Mouse (Mus musculus): ENCODE measurements at regions not wholly inside any gene's neighbourhood (a gene's known extent, or its start where the extent isn't known, plus 50 kb on each side); places are given as distances from the start of the nearest gene placed in this dataset.

DNA sequence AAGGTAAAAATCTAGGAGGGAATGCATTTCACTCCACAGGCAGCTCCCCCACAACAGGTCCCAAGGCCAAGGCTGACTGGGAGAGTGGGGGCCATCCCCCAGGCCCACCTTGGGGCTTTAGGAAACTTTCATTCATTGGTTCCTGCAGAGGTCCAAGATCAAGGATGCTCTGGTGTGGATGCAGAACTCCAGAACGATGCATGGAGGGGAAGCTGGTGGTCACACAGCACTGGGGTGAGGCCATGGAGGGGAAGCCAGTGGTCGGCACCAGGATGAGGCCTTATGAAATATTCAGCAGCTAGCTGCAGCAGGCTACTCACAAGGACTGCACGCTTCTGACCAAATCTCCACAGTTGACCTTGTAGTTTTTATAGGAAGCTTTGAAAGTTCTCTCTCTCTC, 279.7 kb downstream of the Cdh26 start:
- in situ Hi-C loops (cut with MboI, MseI): no loop called here

GRCm38 (mm10) chr2:178711587-178712080, 281.3 kb downstream of the Cdh26 start:
- in situ Hi-C loops (cut with MboI, MseI): no loop called here

- in situ Hi-C loops (cut with MboI, MseI): no loop called here
These were observed 282.1 kb downstream of the Cdh26 start for GRCm38 (mm10) chr2:178712391-178712892.

GRCm38 (mm10) chr2:178715500-178716245, 285.3 kb downstream of the Cdh26 start:
- in situ Hi-C loops (cut with MboI, MseI): no loop called here

DNA sequence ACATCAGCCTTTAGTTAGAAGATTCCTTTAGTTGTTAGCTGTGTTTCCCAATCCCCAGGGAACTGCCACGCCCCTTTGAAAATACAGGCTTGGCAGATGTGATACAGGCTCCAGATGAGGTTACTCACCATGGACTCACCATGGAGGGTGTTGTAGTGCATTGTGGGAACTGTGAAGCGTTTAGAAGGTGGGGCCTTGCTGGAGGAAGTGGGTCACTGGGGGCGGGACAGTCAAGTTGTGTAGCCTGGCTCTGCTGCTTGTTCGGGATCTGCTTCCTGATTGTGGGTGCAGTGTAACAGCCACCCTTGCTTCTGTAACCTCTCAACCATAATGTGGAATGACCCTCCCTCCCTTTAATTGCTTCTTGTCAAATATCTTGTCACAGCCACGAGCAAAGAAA, 287.7 kb downstream of the Cdh26 start:
- in situ Hi-C loops (cut with MboI, MseI): no loop called here

- in situ Hi-C loops (cut with MboI, MseI): loop anchor here (10.0 kb wide), 1 partner anchor 1461 kb away; no protein-coding TSS in a partner anchor
These were observed 293.1 kb downstream of the Cdh26 start for GRCm38 (mm10) chr2:178723455-178723854.

DNA sequence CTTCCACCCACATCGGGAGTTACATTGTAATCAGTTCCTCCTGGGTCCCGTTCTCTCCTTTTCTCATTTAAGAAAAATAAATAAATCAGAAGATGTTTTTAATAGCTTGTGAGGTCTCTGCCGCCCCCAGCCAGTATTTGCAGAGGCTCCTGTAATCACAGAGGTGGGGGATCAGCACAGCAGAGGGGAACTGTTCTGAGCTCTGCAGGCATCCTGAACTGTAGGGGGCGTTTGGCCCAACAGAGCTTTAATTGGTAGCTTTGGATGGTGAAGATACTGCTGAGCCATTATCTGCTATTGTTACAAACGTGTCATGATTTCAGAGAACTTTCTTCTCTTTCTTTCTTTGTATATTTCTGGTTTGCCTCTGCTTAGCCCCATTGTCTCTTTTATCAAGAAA, 293.9 kb downstream of the Cdh26 start:
- in situ Hi-C loops (cut with MboI, MseI): loop anchor here (10.0 kb wide), 1 partner anchor 1461 kb away; no protein-coding TSS in a partner anchor

- in situ Hi-C loops (cut with MboI, MseI): loop anchor here (10.0 kb wide), 1 partner anchor 1457 kb away; no protein-coding TSS in a partner anchor
These were observed 297.8 kb downstream of the Cdh26 start for GRCm38 (mm10) chr2:178727930-178728793.

GRCm38 (mm10) chr2:178728794-178729120, 298.4 kb downstream of the Cdh26 start:
- in situ Hi-C loops (cut with MboI, MseI): loop anchor here (10.0 kb wide), 1 partner anchor 1456 kb away; no protein-coding TSS in a partner anchor

- in situ Hi-C loops (cut with MboI, MseI): no loop called here
These were observed 304.8 kb downstream of the Cdh26 start for GRCm38 (mm10) chr2:178735099-178735498.

GRCm38 (mm10) chr2:178744617-178745016, 314.3 kb downstream of the Cdh26 start:
- in situ Hi-C loops (cut with MboI, MseI): no loop called here

DNA sequence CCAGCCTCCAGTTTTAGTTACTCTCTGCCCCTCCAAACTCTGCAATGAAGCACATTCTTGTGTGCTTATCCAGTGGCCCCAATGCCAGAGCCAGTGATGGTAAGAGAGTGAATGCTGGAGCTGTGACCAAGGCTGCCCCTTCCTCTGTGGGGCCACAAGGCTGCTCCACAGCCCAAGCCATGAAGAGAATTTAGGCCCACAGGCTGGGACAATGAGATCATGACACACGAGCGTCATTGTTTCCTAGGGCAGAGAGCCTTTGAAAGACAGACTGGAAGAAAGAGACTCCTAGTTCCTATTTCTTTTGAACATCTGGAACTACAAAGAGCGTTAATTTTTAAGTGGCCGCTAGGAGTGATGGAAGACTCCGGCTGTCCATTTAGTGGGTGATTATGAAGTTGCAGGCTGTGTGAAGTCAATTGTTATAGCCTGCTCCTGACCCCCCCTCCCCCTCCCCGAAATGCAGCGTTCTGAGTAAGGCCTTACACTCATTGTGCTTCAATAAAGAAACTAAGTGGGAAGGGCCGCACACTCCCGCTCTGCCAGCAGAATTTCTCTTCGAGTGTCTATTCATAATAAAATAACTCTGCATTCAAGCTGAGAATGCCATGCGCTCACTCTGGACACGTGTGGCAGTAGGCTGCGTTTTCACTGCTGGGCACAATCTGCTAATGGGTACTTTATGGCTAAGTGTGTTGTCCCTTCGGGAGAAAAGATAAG, 315.1 kb downstream of the Cdh26 start:
- in situ Hi-C loops (cut with MboI, MseI): no loop called here

- in situ Hi-C loops (cut with MboI, MseI): no loop called here
These were observed 320.9 kb downstream of the Cdh26 start for GRCm38 (mm10) chr2:178751247-178751646.

DNA sequence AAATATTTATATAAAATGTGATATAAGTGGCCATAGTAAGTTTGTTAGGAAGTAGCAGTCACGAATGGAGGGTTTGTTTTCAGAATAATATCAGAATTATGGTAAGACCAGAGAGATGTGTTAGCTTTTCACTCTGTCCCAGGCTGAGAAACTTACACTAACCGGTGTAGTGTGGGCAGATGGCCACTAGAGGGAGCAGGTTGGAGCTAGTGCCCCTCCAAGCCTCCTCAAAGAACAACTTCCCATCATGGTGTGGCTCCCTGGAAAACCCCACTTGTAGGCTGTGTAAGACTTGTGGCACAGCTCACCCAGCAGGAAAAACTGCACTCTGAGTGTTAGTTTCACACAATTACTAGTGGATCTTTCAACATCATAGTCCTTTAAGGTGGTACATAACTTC, 328.0 kb downstream of the Cdh26 start:
- in situ Hi-C loops (cut with MboI, MseI): no loop called here

GRCm38 (mm10) chr2:178768526-178768925, 338.2 kb downstream of the Cdh26 start:
- in situ Hi-C loops (cut with MboI, MseI): no loop called here

DNA sequence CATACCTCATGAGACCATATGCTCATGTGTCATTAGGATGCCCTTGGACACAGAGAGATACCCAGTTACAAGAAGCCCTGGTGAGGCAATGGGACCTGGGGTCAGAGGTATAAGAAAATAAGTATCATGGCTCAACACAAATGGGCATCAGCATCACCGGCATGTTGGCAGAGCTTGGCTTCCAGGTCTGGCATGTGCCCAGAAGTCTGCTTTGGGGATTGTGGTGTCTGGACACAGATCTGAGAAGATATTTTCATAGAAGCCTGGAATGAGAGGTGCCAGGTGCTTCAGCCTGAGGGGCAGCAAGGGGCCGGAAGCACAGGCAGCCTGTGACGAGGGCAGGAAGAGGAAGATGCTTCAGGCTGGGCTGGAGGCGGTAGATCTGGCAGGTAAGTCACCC, 338.7 kb downstream of the Cdh26 start:
- in situ Hi-C loops (cut with MboI, MseI): no loop called here

DNA sequence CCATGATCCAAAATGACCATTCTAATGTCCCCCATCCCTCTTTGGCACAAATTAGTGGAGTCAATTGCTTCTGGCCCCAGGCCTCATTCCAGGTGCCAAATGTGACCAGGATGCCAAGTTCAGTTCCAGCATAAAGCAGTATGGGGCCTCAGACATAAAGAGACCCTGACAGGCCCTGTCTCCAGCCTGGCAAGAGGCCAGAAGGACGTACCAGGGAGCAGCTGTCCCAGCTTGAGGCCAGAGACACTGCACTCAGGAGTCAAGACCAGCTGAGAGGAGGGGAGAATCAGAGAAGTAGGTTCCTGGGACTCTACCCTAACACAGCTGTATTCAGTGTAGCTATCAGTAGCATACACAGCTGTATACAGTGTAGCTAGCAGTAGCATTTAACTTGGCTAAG, 341.1 kb downstream of the Cdh26 start:
- in situ Hi-C loops (cut with MboI, MseI): no loop called here

DNA sequence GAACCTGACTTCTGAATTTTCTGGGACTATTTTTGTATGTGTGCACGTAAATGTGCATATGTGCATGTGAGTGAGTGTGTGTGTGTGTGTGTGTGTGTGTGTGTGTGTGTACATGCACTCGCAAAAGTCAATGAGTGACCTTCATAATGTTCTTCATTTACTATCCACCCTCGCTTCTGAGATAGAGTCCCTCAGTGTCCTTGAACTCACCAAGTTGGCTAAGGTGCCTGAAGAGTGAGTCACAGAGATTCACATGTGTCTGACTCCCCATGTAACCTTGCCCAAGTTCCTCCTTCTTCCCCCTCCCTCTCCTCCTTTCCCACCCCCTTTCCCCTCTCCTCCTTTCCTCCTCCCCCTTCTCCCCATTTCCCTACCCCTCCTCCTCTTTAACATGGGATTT, 341.6 kb downstream of the Cdh26 start:
- in situ Hi-C loops (cut with MboI, MseI): no loop called here

- in situ Hi-C loops (cut with MboI, MseI): no loop called here
These were observed 354.7 kb downstream of the Cdh26 start for GRCm38 (mm10) chr2:178784822-178785589.

DNA sequence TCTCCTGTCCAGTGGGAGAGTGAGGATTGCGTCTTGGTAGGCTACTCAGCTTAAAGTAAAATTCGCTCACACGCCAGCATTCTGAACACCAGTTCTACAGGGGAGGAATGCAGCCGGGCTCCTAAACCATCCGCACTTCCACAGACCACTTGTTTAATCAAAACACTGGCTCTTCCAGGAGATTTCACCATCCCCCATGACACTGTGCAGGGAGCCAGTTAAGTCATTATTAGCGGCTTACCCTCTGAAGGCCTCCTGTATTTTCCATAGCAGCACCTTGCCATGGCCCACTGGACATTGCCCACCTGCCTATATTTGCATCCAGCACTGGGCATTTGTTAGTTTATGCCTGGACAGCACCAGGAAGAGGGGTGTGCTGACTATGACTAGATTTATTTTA, 355.5 kb downstream of the Cdh26 start:
- in situ Hi-C loops (cut with MboI, MseI): no loop called here

- in situ Hi-C loops (cut with MboI, MseI): no loop called here
These were observed 365.5 kb downstream of the Cdh26 start for GRCm38 (mm10) chr2:178795841-178796240.

Measured in T-helper 1 cell (primary cell).